ENCODE assay signal across 11 mouse cellular contexts in genomic region chr9:32717931-32718820, GRCm38 (mm10).
DNase-seq lines count a peak whose midpoint lies in the region; ATAC-seq and TF ChIP-seq lines count a peak whose summit lies in the region.
"Had no signal": no experiment of that assay in that cellular context is flagged by ENCODE, and none has a peak within 500 bp of the region (broad histone marks: within the 10 kb centered on the region; RNA-seq: fewer than 3 reads in every experiment).

No protein-coding gene starts in this region.

- H3K4me2 ChIP-seq in limb, embryonic 13.5 days (replicated peaks), result no peak overlapping the region

- H3K27me3 ChIP-seq in limb, embryonic 13.5 days, result no peaks in the 10 kb centered on the region

- no peaks in the 10 kb centered on the region for H3K9me3 ChIP-seq in limb, embryonic 13.5 days

- H3K9ac ChIP-seq in limb, embryonic 13.5 days, result peak overlapping the region; percentile 25; the same call in 1 of the 2 replicates

- peak overlapping the region; percentile 57 for H3K27ac ChIP-seq in left cerebral cortex, adult 2 months
- H3K27ac ChIP-seq in cortical plate, adult 2 months (ENCODE audit: insufficient read depth, low read length), result peak overlapping the region; percentile 39; the same call in 1 of the 2 replicates
- peak overlapping the region; percentile 58; the same call in 1 of the 2 replicates for H3K27ac ChIP-seq in limb, embryonic 13.5 days

- peaks cover 1% of the 10 kb centered on the region; the same call in 1 of the 2 replicates for H3K4me1 ChIP-seq in cortical plate, adult 2 months (ENCODE audit: control insufficient read depth, insufficient read depth, low read length)
- H3K4me1 ChIP-seq in limb, embryonic 13.5 days, result peaks cover 92% of the 10 kb centered on the region

- no peak overlapping the region for H3K4me3 ChIP-seq in left cerebral cortex, adult 2 months
- H3K4me3 ChIP-seq in cortical plate, adult 2 months (ENCODE audit: insufficient read depth, low read length), result no peak overlapping the region
- H3K4me3 ChIP-seq in limb, embryonic 13.5 days, result no peak overlapping the region

- WGBS in limb, embryonic 13.5 days, result 47% methylated on average over 9 of the region's 9 CpGs

- intact Hi-C loops in left cerebral cortex, adult 2 months (cut with DNase I), result no loop called here
- intact Hi-C loops in left cerebral cortex, postnatal 4 days (cut with DNase I), result no loop called here

- H3K36me3 ChIP-seq in limb, embryonic 13.5 days, result no peaks in the 10 kb centered on the region

- TF ChIP-seq CTCF in left cerebral cortex, adult 2 months (IDR thresholded peaks at IDR 0.05), result no peak
- no peak for TF ChIP-seq CTCF in cortical plate, adult 2 months (IDR thresholded peaks at IDR 0.05; ENCODE audit: extremely low read depth, insufficient read depth, low read length)

- ATAC-seq in limb, embryonic 13.5 days (ENCODE audit: low FRiP score, low read depth), result no peak

- DNase-seq in adrenal gland, postnatal 14 days, result peak; percentile 17
- DNase-seq in adrenal gland, adult (ENCODE audit: inconsistent age in 2 of 2, low spot score in 1 of 2), result no peak
- DNase-seq in left cerebral cortex, adult 2 months (ENCODE audit: extremely low spot score in 1 of 2, low spot score in 2 of 2), result no peak
- DNase-seq in left cerebral cortex, postnatal 4 days, result no peak
- no peak for DNase-seq in spleen, adult 18-20 months
- DNase-seq in urinary bladder, adult 2 months (ENCODE audit: low spot score), result no peak
- DNase-seq: cerebellum, adult 9-11 months; kidney, adult 11 months; lung, adult 18-20 months had no signal

- TF ChIP-seq POLR2A in cortical plate, adult 2 months (IDR thresholded peaks at IDR 0.05; ENCODE audit: extremely low read depth, insufficient read depth, low read length), result no peak
